Mouse (Mus musculus): ENCODE results near the gene Myo15b. TPM values are rescaled to one million over a fixed set of nuclear protein-coding genes. Genes with fewer than 3 reads are reported as not detected.
A peak's percentile ranks its signal among the peaks of the same experiment; 100 is the strongest.

The Myo15b gene
- total RNA-seq, 2 experiments from 2014 or later, result 0.07 to 0.14 TPM

DNA sequence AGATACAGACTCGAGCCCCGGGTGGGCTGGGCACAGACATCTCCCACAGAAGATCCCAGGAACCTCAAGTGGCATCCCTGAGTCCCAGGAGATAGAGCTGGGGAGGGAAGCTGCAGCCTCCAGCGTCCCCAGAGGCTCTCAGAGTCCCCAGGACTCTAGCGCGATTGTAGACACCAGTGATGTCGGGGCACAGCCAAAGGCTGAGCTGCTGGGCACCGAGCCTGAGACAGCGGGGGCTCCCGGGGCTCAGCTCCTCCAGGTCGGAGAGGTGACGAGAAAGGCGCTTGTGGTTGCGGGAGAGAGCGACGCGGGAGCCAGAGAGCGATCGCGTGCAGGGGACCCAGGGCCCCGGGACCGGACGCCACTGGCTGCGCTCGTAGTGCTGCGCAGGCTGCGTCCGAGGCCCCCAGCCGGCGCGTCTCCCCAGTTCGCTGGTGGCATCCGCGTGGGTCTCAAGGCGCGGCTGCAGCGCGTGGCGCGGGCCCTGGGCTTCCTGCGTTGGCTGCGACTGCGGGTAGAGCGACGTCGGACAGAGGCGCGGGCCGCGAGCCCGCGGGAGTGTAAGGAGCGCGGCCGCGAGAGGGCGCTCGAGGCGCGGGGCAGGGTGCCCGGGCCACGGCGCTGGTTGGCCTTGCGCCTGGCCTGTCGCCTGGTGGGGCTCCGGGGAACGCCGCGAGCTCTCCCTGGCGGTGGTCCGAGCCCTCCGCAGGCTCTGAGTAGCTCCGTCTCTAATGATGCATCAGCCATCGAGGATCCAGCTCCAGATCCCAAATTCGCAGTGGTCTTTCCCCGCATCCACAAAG, 1.1 kb downstream of the Myo15b start:
- DNase-seq, result peak; percentile 96 to 97
- intact Hi-C loops (cut with DNase I), result loop anchor here (2.0 kb wide), 2 partner anchors 45 to 137 kb away; partner anchors contain the start of gene Tsen54

DNA sequence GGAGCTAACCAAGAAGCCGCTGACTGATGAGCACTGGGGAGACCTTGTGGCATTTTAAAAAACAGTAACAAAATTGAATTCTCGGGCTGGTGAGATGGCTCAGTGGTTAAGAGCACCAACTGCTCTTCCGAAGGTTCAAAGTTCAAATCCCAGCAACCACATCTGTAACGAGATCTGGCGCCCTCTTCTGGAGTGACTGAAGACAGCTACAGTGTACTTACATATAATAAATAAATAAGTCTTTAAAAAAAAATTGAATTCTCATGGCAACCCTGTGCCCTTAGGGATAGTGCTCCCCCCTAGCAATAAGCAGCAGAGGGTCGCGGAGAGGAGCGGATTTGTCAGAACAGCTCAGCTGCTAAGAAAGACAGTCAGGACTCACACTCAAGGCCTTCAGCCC, 5.7 kb downstream of the Myo15b start:
- intact Hi-C loops (cut with DNase I), result no loop called here
- DNase-seq, result no peak

DNA sequence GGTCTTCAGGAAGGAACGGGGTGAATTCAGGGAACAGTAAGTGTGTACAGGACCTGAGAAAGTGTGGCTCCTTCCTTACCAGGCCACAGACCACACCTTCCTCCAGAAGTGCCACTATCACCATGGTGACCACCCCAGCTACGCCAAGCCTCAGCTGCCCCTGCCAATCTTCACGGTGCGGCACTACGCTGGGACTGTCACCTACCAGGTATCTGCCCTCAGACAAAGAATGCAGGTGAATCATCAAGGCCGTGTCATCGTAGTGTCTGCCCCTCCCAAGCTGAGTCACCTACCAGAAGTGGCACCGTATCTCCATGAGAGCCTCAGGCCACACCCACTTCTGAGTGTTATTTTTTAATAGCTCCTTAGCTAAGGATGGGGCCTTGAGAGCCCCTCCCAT, 11.2 kb downstream of the Myo15b start:
- no peak for DNase-seq

DNA sequence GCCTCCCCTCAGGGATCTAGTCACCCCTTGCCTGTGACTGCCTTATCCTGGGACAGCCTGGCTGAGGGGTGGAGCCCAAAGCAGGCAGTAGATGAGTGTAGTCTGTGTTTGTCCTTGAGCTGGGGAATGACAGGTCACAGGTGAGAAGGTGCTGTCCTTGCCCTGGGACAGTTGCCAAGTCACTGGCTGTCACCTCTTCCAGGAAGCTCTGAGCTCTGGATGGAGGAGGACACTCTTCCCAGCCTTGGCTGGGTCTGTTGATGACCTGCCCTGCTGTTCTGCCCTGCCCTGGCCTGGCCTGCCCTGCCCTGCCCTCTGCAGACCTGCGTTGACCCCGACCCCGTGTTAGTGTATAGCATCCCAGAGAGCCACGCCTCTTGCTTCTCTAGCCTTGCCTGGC, 14.2 kb downstream of the Myo15b start:
- no peak for DNase-seq
- intact Hi-C loops (cut with DNase I), result no loop called here

More for the DNA sequence above, 11.2 kb downstream of the Myo15b start:
- intact Hi-C loops (cut with DNase I), result no loop called here

DNA sequence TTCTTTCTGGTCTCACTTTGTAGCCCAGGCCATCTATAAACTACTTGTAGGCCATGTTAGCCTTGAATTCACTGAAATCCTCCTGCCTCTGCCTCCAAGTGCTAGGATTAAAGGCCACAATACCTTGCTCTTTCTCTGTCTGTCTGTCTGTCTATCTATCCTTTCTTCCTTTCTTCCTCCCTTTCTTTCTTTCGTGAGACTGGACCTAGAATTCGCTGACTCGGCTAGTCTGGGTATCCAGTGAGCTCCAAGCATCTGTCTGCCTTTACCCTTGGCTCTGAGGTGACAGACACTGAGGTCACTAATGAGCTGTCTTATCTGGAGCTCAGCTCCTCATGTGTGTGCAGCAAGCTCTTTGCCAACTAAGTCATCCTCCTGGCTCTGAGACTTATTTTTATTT, 17.7 kb downstream of the Myo15b start:
- DNase-seq, result no peak
- intact Hi-C loops (cut with DNase I), result no loop called here

- intact Hi-C loops (cut with DNase I), result no loop called here
- no peak for DNase-seq
Measured at GRCm38 (mm10) chr11:115876438-115876837, 18.2 kb downstream of the Myo15b start.

GRCm38 (mm10) chr11:115877174-115877755, 19.1 kb downstream of the Myo15b start:
- no peak for DNase-seq
- intact Hi-C loops (cut with DNase I), result no loop called here

DNA sequence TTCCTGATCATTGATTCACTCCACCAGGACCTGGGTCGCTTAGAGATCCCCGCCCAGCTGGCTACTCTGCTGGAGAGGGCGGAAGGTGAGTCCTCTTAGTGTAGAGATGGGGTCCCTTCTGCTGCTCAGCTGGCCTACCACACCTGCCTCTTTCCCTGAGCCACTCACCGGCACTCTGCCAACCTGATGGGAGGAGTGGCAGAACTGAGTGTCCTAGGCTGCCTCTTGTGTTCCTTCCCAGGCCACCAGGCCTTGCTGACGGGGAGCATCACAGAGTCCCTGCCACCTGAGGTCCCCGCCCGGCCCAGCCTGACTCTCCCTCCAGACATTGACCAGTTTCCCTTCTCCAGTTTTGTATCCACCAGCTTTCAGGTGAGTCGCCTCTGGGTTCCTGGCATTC, 19.9 kb downstream of the Myo15b start:
- intact Hi-C loops (cut with DNase I), result no loop called here
- no peak for DNase-seq

- DNase-seq, result peak in 1 of 2 experiments; percentile 30
- intact Hi-C loops (cut with DNase I), result no loop called here
Measured at GRCm38 (mm10) chr11:115881002-115881401, 22.8 kb downstream of the Myo15b start.

DNA sequence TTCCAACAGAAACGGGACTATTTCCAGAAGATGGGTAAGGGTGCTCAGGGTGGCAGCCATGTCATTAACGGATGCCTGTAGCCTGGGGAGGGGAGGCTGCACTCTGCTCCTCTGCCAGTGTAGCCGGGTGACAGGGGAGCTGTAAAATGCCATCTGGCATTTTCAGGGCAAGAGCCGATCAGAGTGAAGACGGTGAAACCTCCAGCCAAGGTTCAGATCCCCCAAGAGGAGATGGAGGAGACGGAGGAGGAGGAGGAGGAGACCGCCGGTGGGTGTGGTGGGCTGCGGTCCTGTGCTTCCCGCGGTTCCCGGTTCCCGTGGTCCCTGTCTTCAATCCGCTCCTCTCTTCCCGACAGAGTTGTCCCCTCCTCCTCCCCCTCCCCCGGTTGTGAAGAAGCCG, 25.0 kb downstream of the Myo15b start:
- DNase-seq, result no peak
- intact Hi-C loops (cut with DNase I), result no loop called here

- intact Hi-C loops (cut with DNase I), result no loop called here
- DNase-seq, result no peak
Measured at GRCm38 (mm10) chr11:115884361-115884760, 26.2 kb downstream of the Myo15b start.

- DNase-seq, result no peak
- intact Hi-C loops (cut with DNase I), result no loop called here
Measured at GRCm38 (mm10) chr11:115885281-115885680, 27.1 kb downstream of the Myo15b start.

GRCm38 (mm10) chr11:115886446-115886845, 28.2 kb downstream of the Myo15b start:
- DNase-seq, result no peak
- intact Hi-C loops (cut with DNase I), result no loop called here

DNA sequence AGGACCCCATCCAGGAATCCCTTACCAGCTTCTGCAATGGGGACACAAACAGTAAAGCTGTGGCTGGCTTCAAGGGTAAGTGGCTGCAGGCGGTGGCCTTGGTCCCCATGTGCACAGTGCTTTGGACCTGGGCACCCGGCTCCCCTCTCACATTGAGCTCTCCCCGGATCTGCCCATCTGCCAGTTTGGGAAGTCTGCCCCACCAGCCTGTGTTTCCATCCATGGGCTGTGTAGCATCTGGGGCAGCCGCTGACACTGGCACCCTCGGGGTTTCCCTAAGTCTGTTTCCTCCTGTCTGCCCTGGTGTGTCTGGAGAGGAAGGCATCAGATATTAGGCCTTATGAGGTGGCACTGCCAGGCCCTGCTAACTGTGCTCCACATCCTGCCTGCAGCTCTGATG, 29.8 kb downstream of the Myo15b start:
- intact Hi-C loops (cut with DNase I), result no loop called here
- DNase-seq, result no peak

GRCm38 (mm10) chr11:115889159-115889558, 31.0 kb downstream of the Myo15b start:
- intact Hi-C loops (cut with DNase I), result no loop called here
- DNase-seq, result no peak

GRCm38 (mm10) chr11:115892213-115892612, 34.0 kb downstream of the Myo15b start:
- DNase-seq, result no peak
- intact Hi-C loops (cut with DNase I), result no loop called here

GRCm38 (mm10) chr11:115893071-115893470, 34.9 kb downstream of the Myo15b start:
- DNase-seq, result no peak
- intact Hi-C loops (cut with DNase I), result no loop called here

DNA sequence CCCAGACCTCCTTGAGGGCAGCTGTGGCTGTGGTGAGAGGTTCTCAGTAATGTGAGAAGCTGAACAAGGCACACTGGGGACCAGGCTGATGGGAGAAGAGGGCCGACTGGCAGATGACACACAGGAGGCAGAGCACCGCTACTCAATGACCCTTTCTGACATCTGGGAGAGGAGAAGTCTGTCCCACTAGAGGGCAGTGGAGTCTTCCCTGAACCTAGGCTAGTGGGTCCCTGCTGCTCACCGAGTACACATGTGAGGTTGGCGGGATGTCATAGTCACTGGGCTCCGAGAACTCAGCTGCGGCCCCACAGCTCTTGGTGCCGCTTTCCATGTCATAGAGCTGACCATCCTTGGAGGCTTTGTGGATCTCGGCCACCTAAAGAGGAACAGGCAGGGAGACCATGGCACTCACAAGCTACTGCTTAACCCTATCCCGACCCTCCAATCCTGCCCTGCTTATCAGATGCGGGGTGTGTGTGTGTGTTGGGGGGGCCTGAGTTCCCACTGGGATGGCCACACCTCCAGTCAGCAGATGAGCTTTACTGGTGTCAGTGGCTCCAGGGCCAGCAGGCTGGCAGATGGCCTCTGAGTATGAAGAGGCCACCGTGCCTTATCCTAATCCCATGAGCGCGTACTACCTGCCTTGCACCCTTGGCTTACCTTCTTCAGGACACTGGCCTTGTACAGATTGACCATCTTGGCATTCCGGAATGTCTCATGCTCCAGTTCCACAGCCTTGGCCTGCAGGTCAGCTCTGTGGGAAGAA, 36.7 kb downstream of the Myo15b start:
- peak in 1 of 2 experiments; percentile 58 for DNase-seq
- intact Hi-C loops (cut with DNase I), result loop anchor here (2.0 kb wide), 1 partner anchor 24 kb away; no protein-coding TSS in a partner anchor

DNA sequence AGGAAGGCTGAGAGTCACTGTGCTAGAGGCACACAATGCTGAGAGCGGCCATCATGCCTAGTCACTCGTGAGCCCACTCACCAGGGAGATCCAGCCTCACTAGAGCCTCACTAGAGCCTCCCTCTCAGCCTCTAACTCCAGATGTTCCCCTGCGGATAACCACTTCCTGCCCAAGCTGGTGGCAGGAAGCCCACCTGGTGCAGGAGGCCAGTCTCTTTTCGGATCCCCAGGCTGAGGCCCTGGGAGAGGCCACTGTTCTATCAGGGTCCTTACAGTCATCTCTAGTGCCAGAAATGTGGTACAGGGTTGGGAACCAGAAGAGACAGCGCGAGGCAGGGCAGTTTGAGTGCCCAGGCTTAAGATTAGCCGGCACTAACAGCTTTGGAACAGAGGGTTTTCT, 40.2 kb downstream of the Myo15b start:
- intact Hi-C loops (cut with DNase I), result no loop called here
- DNase-seq, result no peak

GRCm38 (mm10) chr11:115898886-115899285, 40.7 kb downstream of the Myo15b start:
- intact Hi-C loops (cut with DNase I), result no loop called here
- DNase-seq, result peak; percentile 52 to 72

All from heart, postnatal 14 days (tissue).